ENCODE assay signal across 21 mouse cellular contexts in the genomic region with DNA sequence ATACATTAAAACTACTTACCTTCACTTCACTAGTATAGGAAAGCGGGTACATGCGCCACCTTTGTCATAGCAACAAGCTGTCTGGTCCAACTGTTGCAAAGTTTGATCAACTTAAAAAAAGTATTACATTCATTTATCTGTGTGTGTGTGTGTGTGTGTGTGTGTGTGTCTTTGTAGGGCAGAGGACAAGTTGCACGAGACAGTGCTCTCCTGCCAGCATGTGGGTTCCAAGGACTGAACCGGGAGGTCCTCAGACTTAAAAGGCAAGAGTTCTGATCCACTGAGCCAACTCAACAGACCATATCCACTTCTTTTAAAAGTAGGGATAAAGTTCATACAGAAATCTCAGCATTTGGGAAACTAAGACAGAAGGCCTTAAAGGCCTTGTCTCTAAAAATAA. TPM values are rescaled to one million over a fixed set of nuclear protein-coding genes. Genes with fewer than 3 reads are reported as not detected.
"Had no signal": no experiment of that assay in that cellular context is flagged by ENCODE, and none has a peak within 500 bp of the region (broad histone marks: within the 10 kb centered on the region; RNA-seq: fewer than 3 reads in every experiment).

No protein-coding gene starts in this region.

- H3K4me3 ChIP-seq: gastrocnemius, adult 2 months; heart, adult 2 months; heart, embryonic 13.5 days; heart, embryonic 15.5 days; hindbrain, embryonic 10.5 days; hindbrain, embryonic 12.5 days; intestine, embryonic 15.5 days; layer of hippocampus, adult 2 months; limb, embryonic 10.5 days; limb, embryonic 12.5 days; liver, embryonic 13.5 days; liver, embryonic 15.5 days had no signal

- DNase-seq: gastrocnemius, adult 2 months; gastrocnemius, postnatal 10 days; gastrocnemius, postnatal 25 days; heart, adult 2 months; heart, postnatal 4 days; kidney, postnatal 14 days; kidney, postnatal 4 days; liver; liver, embryonic 13.5 days; liver, postnatal 0 days had no signal

- H3K27ac ChIP-seq: gastrocnemius, adult 2 months; heart, adult 2 months; heart, embryonic 13.5 days; heart, embryonic 15.5 days; hindbrain, embryonic 10.5 days; hindbrain, embryonic 12.5 days; hindbrain, embryonic 14.5 days; intestine, embryonic 15.5 days; layer of hippocampus, adult 2 months; limb, embryonic 10.5 days; limb, embryonic 12.5 days; liver, embryonic 13.5 days; liver, embryonic 15.5 days had no signal

- H3K27me3 ChIP-seq: heart, embryonic 13.5 days; heart, embryonic 15.5 days; hindbrain, embryonic 12.5 days; intestine, embryonic 15.5 days; limb, embryonic 12.5 days; liver, embryonic 13.5 days; liver, embryonic 15.5 days had no signal

- H3K4me1 ChIP-seq: heart, embryonic 13.5 days; heart, embryonic 15.5 days; hindbrain, embryonic 10.5 days; hindbrain, embryonic 12.5 days; intestine, embryonic 15.5 days; limb, embryonic 10.5 days; limb, embryonic 12.5 days; liver, embryonic 13.5 days; liver, embryonic 15.5 days had no signal

RNA-seq across cellular contexts. Expression of gene Cacnb4, which starts 37.5 kb away (rescaled TPM):
- total RNA-seq: granulocyte monocyte progenitor cell, adult 5-6 weeks had no signal
